Mouse (Mus musculus) MEL (cell line): ENCODE measurements around the gene Prickle1.

ENCODE experiments used
- BHLHE40 ChIP-seq: IDR thresholded peaks from 2 replicates; pipeline ENCODE4 v1.6.1; 2012; ENCODE audit warnings: low read depth, mild to moderate bottlenecking, inconsistent platforms, low read length, improper control_type of control experiment, borderline replicate concordance
- CTCF ChIP-seq, 3 experiments: IDR thresholded peaks in 2 of 3; conservative IDR thresholded peaks in 1 of 3; 2 replicates each; pipeline ENCODE4 v1.5.1; 2011 to 2012; ENCODE audit warnings: low read length in 3 of 3, low read depth in 2 of 3, mild to moderate bottlenecking in 2 of 3, improper control_type of control experiment in 1 of 3, inconsistent platforms in 1 of 3, mixed read lengths in 1 of 3, moderate library complexity in 1 of 3; ENCODE audit not compliant: control insufficient read depth in 1 of 3, insufficient read depth in 1 of 3, poor library complexity in 1 of 3, severe bottlenecking in 1 of 3
- ELF1 ChIP-seq: IDR thresholded peaks from 2 replicates; pipeline ENCODE4 v1.6.1; 2014; ENCODE audit warnings: low read depth, mild to moderate bottlenecking, inconsistent platforms, low read length, improper control_type of control experiment, moderate library complexity
- GABPA ChIP-seq: IDR thresholded peaks from 2 replicates; pipeline ENCODE4 v1.6.1; 2012; ENCODE audit warnings: low read depth, mild to moderate bottlenecking, inconsistent platforms, low read length, improper control_type of control experiment, moderate library complexity
- MAX ChIP-seq: IDR thresholded peaks from 2 replicates; pipeline ENCODE4 v1.6.1; 2011; ENCODE audit warnings: low read length, improper control_type of control experiment
- NRF1 ChIP-seq: IDR thresholded peaks from 2 replicates; pipeline ENCODE4 v1.6.1; 2014; ENCODE audit warnings: low read depth, mild to moderate bottlenecking, inconsistent platforms, low read length, improper control_type of control experiment, moderate library complexity; ENCODE audit not compliant: poor library complexity, insufficient read depth, severe bottlenecking
- POLR2AphosphoS2 ChIP-seq: IDR thresholded peaks from 2 replicates; pipeline ENCODE4 v1.6.1; 2011; ENCODE audit warnings: low read length, improper control_type of control experiment
- SIN3A ChIP-seq: IDR thresholded peaks from 2 replicates; pipeline ENCODE4 v1.6.1; 2012; ENCODE audit warnings: low read length, improper control_type of control experiment, inconsistent platforms

GRCm38 (mm10) chr15:93548297-93548696 is 47.4 kb downstream of the Prickle1 start:
- TF ChIP-seq CTCF (IDR thresholded peaks at IDR 0.05 in 2 of 3, conservative IDR thresholded peaks at IDR 0.05 in 1 of 3; ENCODE audit: control insufficient read depth in 1 of 3, insufficient read depth in 1 of 3, low read depth in 2 of 3, low read length in 3 of 3, poor library complexity in 1 of 3, severe bottlenecking in 1 of 3): no peak
- no peak for TF ChIP-seq GABPA
- TF ChIP-seq BHLHE40: no peak
- TF ChIP-seq POLR2AphosphoS2: no peak
- no peak for TF ChIP-seq NRF1
- TF ChIP-seq SIN3A: no peak
- no peak for TF ChIP-seq ELF1
- no peak for TF ChIP-seq MAX
